Mouse (Mus musculus): ENCODE results near the gene Rrnad1.

The Rrnad1 gene

DNA sequence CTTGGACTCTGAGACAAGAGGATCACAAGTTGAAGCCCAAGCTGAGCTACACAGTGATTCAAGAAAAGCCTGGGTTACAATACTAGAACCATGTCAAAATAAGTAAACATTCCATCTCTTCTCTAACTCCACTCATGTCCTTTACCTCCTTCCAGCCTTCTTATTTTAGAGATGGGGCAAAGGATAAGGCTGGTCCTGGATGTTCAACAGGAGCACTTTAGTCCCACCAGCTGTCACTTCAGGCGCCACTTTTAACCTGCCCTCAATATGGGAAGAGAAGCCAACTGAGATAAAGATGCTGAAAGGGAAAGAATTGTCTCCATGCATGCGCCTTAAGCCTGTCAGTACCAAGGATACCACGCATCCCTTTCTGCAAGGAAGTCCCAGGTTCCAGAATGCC lies 46.2 kb downstream of the Rrnad1 start:
- no peak for DNase-seq (ENCODE audit: low spot score)

GRCm38 (mm10) chr3:87877730-87878129 lies 52.8 kb downstream of the Rrnad1 start:
- DNase-seq (ENCODE audit: low spot score), result no peak

Data from urinary bladder, postnatal 10 days (tissue).